20 mouse cellular contexts compared by ENCODE assay signal in the genomic region with DNA sequence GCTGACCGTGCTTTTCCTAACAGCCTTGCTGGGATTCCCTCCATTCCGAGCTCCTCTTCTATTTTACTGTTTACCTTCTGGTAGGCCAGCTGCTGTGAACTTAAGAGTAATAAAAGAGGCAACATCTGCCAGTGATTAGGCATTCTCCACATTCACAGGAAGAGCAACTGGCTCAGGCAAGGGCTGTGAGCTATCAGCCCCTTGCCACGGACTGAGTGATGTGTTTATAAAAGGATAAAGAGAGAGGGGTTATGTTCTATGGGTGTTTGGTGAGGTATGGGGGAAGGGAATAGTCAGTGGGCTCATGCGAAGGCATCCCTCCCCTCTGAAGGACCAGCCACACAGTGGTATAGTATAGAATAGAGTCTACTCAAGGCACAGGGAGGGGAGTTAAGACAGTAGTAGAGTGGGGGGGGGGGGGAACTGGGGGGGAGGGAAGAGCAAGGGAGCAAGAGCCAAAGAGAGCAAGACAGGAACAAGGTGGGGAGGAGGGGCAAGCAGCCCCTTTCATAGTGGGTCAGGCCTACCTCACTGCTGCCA. TPM values are rescaled to one million over a fixed set of nuclear protein-coding genes. Genes with fewer than 3 reads are reported as not detected.
DNase-seq lines count a peak whose midpoint lies in the region; ATAC-seq and TF ChIP-seq lines count a peak whose summit lies in the region.
"Had no signal": no experiment of that assay in that cellular context is flagged by ENCODE, and none has a peak within 500 bp of the region (broad histone marks: within the 10 kb centered on the region; RNA-seq: fewer than 3 reads in every experiment).

No protein-coding gene starts in this region.

- no peak overlapping the region for H3K9ac ChIP-seq in lung, embryonic 14.5 days
- no peak overlapping the region for H3K9ac ChIP-seq in limb, embryonic 13.5 days
- H3K9ac ChIP-seq in forebrain, postnatal 0 days: no peak overlapping the region
- H3K9ac ChIP-seq: liver, postnatal 0 days had no signal

- no peaks in the 10 kb centered on the region for H3K36me3 ChIP-seq in lung, embryonic 14.5 days (ENCODE audit: insufficient read depth)
- H3K36me3 ChIP-seq in limb, embryonic 13.5 days: no peaks in the 10 kb centered on the region
- H3K36me3 ChIP-seq in forebrain, postnatal 0 days (ENCODE audit: insufficient read depth): no peaks in the 10 kb centered on the region
- H3K36me3 ChIP-seq: G1E had no signal

- no peak overlapping the region for H3K4me2 ChIP-seq in lung, embryonic 14.5 days
- no peak overlapping the region for H3K4me2 ChIP-seq in limb, embryonic 13.5 days (replicated peaks)
- H3K4me2 ChIP-seq in forebrain, postnatal 0 days (ENCODE audit: low read depth): no peak overlapping the region
- H3K4me2 ChIP-seq: heart, embryonic 11.5 days had no signal

- no peak for TF ChIP-seq CTCF in lung, embryonic 14.5 days (IDR thresholded peaks at IDR 0.05; ENCODE audit: low read depth)
- TF ChIP-seq CTCF in forebrain, postnatal 0 days (IDR thresholded peaks at IDR 0.05; ENCODE audit: low read depth): no peak

- DNase-seq in heart, adult 11 months: peak; percentile 76
- no peak for DNase-seq in heart, adult 18-20 months
- DNase-seq in lung, embryonic 14.5 days: no peak
- DNase-seq in lung, postnatal 4 days: no peak
- DNase-seq in embryo, embryonic 9.5 days (ENCODE audit: extremely low spot score): peak; percentile 38
- no peak for DNase-seq in lung, postnatal 36 days
- DNase-seq in forebrain, postnatal 0 days: no peak
- DNase-seq: adrenal gland, postnatal 36 days; cerebellum, adult 2 months; gastrocnemius, postnatal 25 days; kidney, postnatal 10 days; liver; liver, postnatal 0 days; thymus, postnatal 14 days had no signal

- WGBS in lung, embryonic 14.5 days: 22% methylated on average over 4 of the region's 4 CpGs
- WGBS in limb, embryonic 13.5 days: 9% methylated on average over 4 of the region's 4 CpGs
- WGBS in forebrain, postnatal 0 days: 68% methylated on average over 4 of the region's 4 CpGs

- no peaks in the 10 kb centered on the region for H3K27me3 ChIP-seq in lung, embryonic 14.5 days (ENCODE audit: insufficient read depth, low read length)
- no peaks in the 10 kb centered on the region for H3K27me3 ChIP-seq in limb, embryonic 13.5 days
- H3K27me3 ChIP-seq in forebrain, postnatal 0 days (ENCODE audit: insufficient read depth, low read length): no peaks in the 10 kb centered on the region

- H3K4me3 ChIP-seq in lung, embryonic 14.5 days (ENCODE audit: low read depth, low read length): no peak overlapping the region
- H3K4me3 ChIP-seq in limb, embryonic 13.5 days: no peak overlapping the region
- H3K4me3 ChIP-seq in forebrain, postnatal 0 days (ENCODE audit: low read depth, low read length): no peak overlapping the region

- H3K27ac ChIP-seq in lung, embryonic 14.5 days (ENCODE audit: low read depth): no peak overlapping the region
- H3K27ac ChIP-seq in limb, embryonic 13.5 days: no peak overlapping the region
- H3K27ac ChIP-seq in forebrain, postnatal 0 days (ENCODE audit: low read depth, low read length): no peak overlapping the region

- H3K4me1 ChIP-seq in lung, embryonic 14.5 days (ENCODE audit: insufficient read depth): no peaks in the 10 kb centered on the region
- 0 out of 2 replicates have a peak, but pooled peaks cover 3% of the 10 kb centered on the region for H3K4me1 ChIP-seq in limb, embryonic 13.5 days
- no peaks in the 10 kb centered on the region for H3K4me1 ChIP-seq in forebrain, postnatal 0 days (ENCODE audit: insufficient read depth)

- no peaks in the 10 kb centered on the region for H3K9me3 ChIP-seq in lung, embryonic 14.5 days (ENCODE audit: low read depth, low read length)
- no peaks in the 10 kb centered on the region for H3K9me3 ChIP-seq in limb, embryonic 13.5 days
- no peaks in the 10 kb centered on the region for H3K9me3 ChIP-seq in forebrain, postnatal 0 days (ENCODE audit: low read length)
- H3K9me3 ChIP-seq: G1E had no signal

- peak; percentile 38; the same call in 1 of the 2 replicates for ATAC-seq in lung, embryonic 14.5 days (ENCODE audit: insufficient read depth)
- peak; percentile 68 for ATAC-seq in limb, embryonic 13.5 days (ENCODE audit: low FRiP score, low read depth)
- no peak for ATAC-seq in forebrain, postnatal 0 days
- ATAC-seq: CD4-positive, CD25-positive, alpha-beta regulatory T cell, adult 4 months; liver, postnatal 0 days had no signal

RNA-seq across cellular contexts. Expression of gene Cxcl13, which starts 16.0 kb away (rescaled TPM):
- total RNA-seq in heart, adult 18-20 months (2021): 1 to 10 TPM; 2.3 to 9.9 TPM
- 2.4 and 2.7 TPM in 2 replicates for polyA plus RNA-seq in lung, embryonic 14.5 days (2014; fragmentation: Nextera tagmentation; extraction: Ambion mirVana)
- 1.4 and 1.7 TPM in 2 replicates for polyA plus RNA-seq in limb, embryonic 13.5 days (2015; fragmentation: Nextera tagmentation; extraction: Ambion mirVana)
- not detected in 2 replicates for total RNA-seq in forebrain, postnatal 0 days (2014; rRNA removed)
- polyA plus RNA-seq in forebrain, postnatal 0 days (2015; fragmentation: Nextera tagmentation; extraction: Ambion mirVana): 0.22 TPM in 1 of 2 replicates, not detected in the other
- total RNA-seq: common myeloid progenitor, adult 5-6 weeks; G1E; gastrocnemius, postnatal 25 days; left cerebral cortex, adult 18-20 months had no signal
- polyA plus RNA-seq: CD4-positive, CD25-positive, alpha-beta regulatory T cell, adult 4 months; cerebellum, adult 2 months; G1E had no signal

Comparison
In these comparisons a context has a peak if more than half of its experiments do, and no peak if none do; other contexts are left out.
1. DNase-seq: peak in heart, adult 11 months (single experiment) and embryo, embryonic 9.5 days (single experiment); none in heart, adult 18-20 months (0 of 2), lung, embryonic 14.5 days (single experiment), lung, postnatal 4 days (0 of 2), lung, postnatal 36 days (single experiment) and forebrain, postnatal 0 days (single experiment).